Mouse (Mus musculus): ENCODE results near the gene Serpinb7.

DNA sequence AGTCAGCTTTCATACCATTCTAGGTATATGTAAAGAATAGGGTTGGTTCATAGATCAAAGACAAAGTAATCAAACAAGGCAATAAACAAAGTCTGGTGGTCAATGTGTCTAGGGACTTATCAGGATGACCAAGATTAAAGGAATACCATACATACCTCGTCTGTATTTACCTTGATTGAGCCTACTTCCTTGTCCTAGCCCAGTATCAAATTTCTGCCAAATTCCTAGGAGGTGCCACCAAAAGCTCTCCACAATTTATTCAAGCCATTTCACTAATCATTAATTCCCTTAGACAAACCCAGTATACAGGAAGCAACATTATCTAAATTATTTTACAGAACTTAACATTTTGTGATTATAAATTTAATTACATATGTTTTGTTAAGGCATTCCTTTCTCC, 15.2 kb downstream of the Serpinb7 start:
- no peak for TF ChIP-seq CTCF (IDR thresholded peaks at IDR 0.05; ENCODE audit: low read depth)
- no peak for TF ChIP-seq EP300 (IDR thresholded peaks at IDR 0.05; ENCODE audit: low read depth)

Measured in liver, embryonic 14.5 days (tissue).